Mouse (Mus musculus) G1E (cell line): ENCODE results near the gene Tfcp2. TPM values are rescaled to one million over a fixed set of nuclear protein-coding genes. Genes with fewer than 3 reads are reported as not detected.

Experiments used
- ATAC-seq: 2 replicates; pipeline ENCODE4 v1.8.0; 2016; ENCODE audit warnings: mild to moderate bottlenecking; ENCODE audit not compliant: insufficient number of reproducible peaks, poor library complexity, low FRiP score, severe bottlenecking; ENCODE audit errors: extremely low read depth
- DNase-seq: peaks from one replicate; pipeline ENCODE4 v3.0.0; 2012; ENCODE audit warnings: low spot score
- H3K27me3 ChIP-seq: 2 replicates; pipeline ENCODE4 v1.6.1; 2012; ENCODE audit warnings: mild to moderate bottlenecking, low read length, inconsistent platforms; ENCODE audit not compliant: insufficient read depth
- H3K36me3 ChIP-seq: replicated peaks from 2 replicates; pipeline ENCODE3; 2012; ENCODE audit warnings: mild to moderate bottlenecking, inconsistent platforms
- H3K4me1 ChIP-seq: 2 replicates; pipeline ENCODE4 v1.6.1; 2012; ENCODE audit warnings: low read depth, low read length, inconsistent platforms, mixed read lengths; ENCODE audit not compliant: insufficient read depth
- H3K4me3 ChIP-seq: 2 replicates; pipeline ENCODE4 v1.5.1; 2012; ENCODE audit warnings: low read depth, mild to moderate bottlenecking, inconsistent platforms, low read length, moderate library complexity, mixed read lengths
- H3K9me3 ChIP-seq: replicated peaks from 2 replicates; pipeline ENCODE4 v1.6.1; 2012; ENCODE audit warnings: inconsistent platforms
- CTCF ChIP-seq: IDR thresholded peaks from 2 replicates; pipeline ENCODE4 v1.5.1; 2012; ENCODE audit warnings: low read depth, low read length, inconsistent platforms, mixed read lengths
- GATA1 ChIP-seq: IDR thresholded peaks from 2 replicates; pipeline ENCODE4 v1.6.1; 2012; ENCODE audit warnings: borderline replicate concordance, low read length, inconsistent platforms, mixed read lengths
- GATA2 ChIP-seq: IDR thresholded peaks from 2 replicates; pipeline ENCODE4 v1.6.1; 2012; ENCODE audit warnings: low read depth, low read length, inconsistent platforms, borderline replicate concordance
- POLR2AphosphoS5 ChIP-seq: IDR thresholded peaks from 2 replicates; pipeline ENCODE4 v1.6.1; 2012; ENCODE audit warnings: low read depth, low read length, inconsistent platforms; ENCODE audit not compliant: insufficient replicate concordance
- TAL1 ChIP-seq: conservative IDR thresholded peaks from 2 replicates; pipeline ENCODE4 v1.6.1; 2012; ENCODE audit warnings: low read depth, low read length, inconsistent platforms, mixed read lengths
- polyA plus RNA-seq: library from polyadenylated mRNA; stranded (reverse); fragments of >175 nt; gene quantifications from 2 replicates; pipeline ENCODE4 v1.2.3, GENCODE M21; 2012
- total RNA-seq, 2 experiments: library from RNA; stranded (forward) in 1 of 2; stranded (reverse) in 1 of 2; fragments of 200-1000 nt in 1 of 2; fragments of >200 nt in 1 of 2; fragmentation: Nextera tagmentation in 1 of 2; gene quantifications; 2 replicates each; pipeline ENCODE4 v1.2.3; 2014 to 2017

Tfcp2 gene
- total and polyA plus RNA-seq, 3 experiments, result 3.9 to 16.0 (median 10.9) TPM

- H3K27me3 ChIP-seq, result peaks cover 28% of the 10 kb centered on the region
- no peaks in the 10 kb centered on the region for H3K36me3 ChIP-seq
- no peak overlapping the region for H3K4me3 ChIP-seq
- DNase-seq (no peak), ATAC-seq (no peak)
- no peak for TF ChIP-seq POLR2AphosphoS5
- no peak for TF ChIP-seq CTCF
- no peak for TF ChIP-seq TAL1
- TF ChIP-seq GATA2, result no peak
- no peak for TF ChIP-seq GATA1
- peaks cover 5% of the 10 kb centered on the region; the same call in 1 of the 2 replicates for H3K4me1 ChIP-seq
- no peaks in the 10 kb centered on the region for H3K9me3 ChIP-seq
These were observed 46.6 kb upstream of the Tfcp2 start for GRCm38 (mm10) chr15:100598287-100598882.

- DNase-seq (no peak), ATAC-seq (no peak)
- Histone ChIP-seq H3K4me3 (no peak overlapping the region), H3K4me1 (no peaks in the 10 kb centered on the region), H3K36me3 (no peaks in the 10 kb centered on the region), H3K27me3 (peaks cover 8% of the 10 kb centered on the region; the same call in 1 of the 2 replicates), H3K9me3 (no peaks in the 10 kb centered on the region)
- TF ChIP-seq GATA2, result no peak
- no peak for TF ChIP-seq POLR2AphosphoS5
- no peak for TF ChIP-seq CTCF
- no peak for TF ChIP-seq TAL1
- TF ChIP-seq GATA1, result no peak
These were observed 41.0 kb upstream of the Tfcp2 start for GRCm38 (mm10) chr15:100592817-100593216.

GRCm38 (mm10) chr15:100590436-100590835 is 38.6 kb upstream of the Tfcp2 start:
- TF ChIP-seq GATA1 (no peak), TAL1 (no peak)
- Histone ChIP-seq H3K36me3 (no peaks in the 10 kb centered on the region), H3K4me1 (no peaks in the 10 kb centered on the region), H3K9me3 (no peaks in the 10 kb centered on the region), H3K4me3 (no peak overlapping the region), H3K27me3 (peaks cover 8% of the 10 kb centered on the region; the same call in 1 of the 2 replicates)
- ATAC-seq (no peak), DNase-seq (no peak)

- peaks cover 8% of the 10 kb centered on the region; the same call in 1 of the 2 replicates for H3K27me3 ChIP-seq
- TF ChIP-seq TAL1 (no peak), CTCF (no peak), GATA2 (no peak), GATA1 (no peak), POLR2AphosphoS5 (no peak)
These were observed 36.5 kb upstream of the Tfcp2 start for GRCm38 (mm10) chr15:100588297-100588696.

GRCm38 (mm10) chr15:100587166-100587565 is 35.4 kb upstream of the Tfcp2 start:
- no peak overlapping the region for H3K4me3 ChIP-seq
- no peaks in the 10 kb centered on the region for H3K36me3 ChIP-seq
- H3K27me3 ChIP-seq, result peaks cover 10% of the 10 kb centered on the region; the same call in 1 of the 2 replicates
- H3K9me3 ChIP-seq, result no peaks in the 10 kb centered on the region
- ATAC-seq, result no peak
- TF ChIP-seq POLR2AphosphoS5 (no peak), GATA1 (no peak), GATA2 (no peak), TAL1 (no peak), CTCF (no peak)
- no peak for DNase-seq
- no peaks in the 10 kb centered on the region for H3K4me1 ChIP-seq

More at GRCm38 (mm10) chr15:100588297-100588696, 36.5 kb upstream of the Tfcp2 start:
- Histone ChIP-seq H3K4me3 (no peak overlapping the region), H3K4me1 (no peaks in the 10 kb centered on the region), H3K36me3 (no peaks in the 10 kb centered on the region), H3K9me3 (no peaks in the 10 kb centered on the region)
- DNase-seq, result no peak
- no peak for ATAC-seq

- peaks cover 5% of the 10 kb centered on the region; the same call in 1 of the 2 replicates for H3K27me3 ChIP-seq
- ATAC-seq (no peak), DNase-seq (no peak)
- H3K36me3 ChIP-seq, result no peaks in the 10 kb centered on the region
- no peak overlapping the region for H3K4me3 ChIP-seq
- TF ChIP-seq POLR2AphosphoS5 (no peak), CTCF (no peak), GATA1 (no peak), GATA2 (no peak), TAL1 (no peak)
- no peaks in the 10 kb centered on the region for H3K4me1 ChIP-seq
- no peaks in the 10 kb centered on the region for H3K9me3 ChIP-seq
These were observed 34.1 kb upstream of the Tfcp2 start for GRCm38 (mm10) chr15:100585931-100586330.
